Mouse (Mus musculus) macrophage (primary cell): ENCODE results near the gene Pcx. TPM values are rescaled to one million over a fixed set of nuclear protein-coding genes. Genes with fewer than 3 reads are reported as not detected.

Experiments
- H3K27ac ChIP-seq: fragments of 350-480 bp; formaldehyde crosslinking; 2 replicates; pipeline ENCODE4 v1.9.0; 2021
- H3K36me3 ChIP-seq: fragments of 350-480 bp; formaldehyde crosslinking; 2 replicates; pipeline ENCODE4 v1.9.0; 2021; ENCODE audit errors: inconsistent target
- H3K4me3 ChIP-seq: fragments of 350-480 bp; formaldehyde crosslinking; 2 replicates; pipeline ENCODE4 v1.9.0; 2021; ENCODE audit errors: inconsistent target
- H3K79me2 ChIP-seq: fragments of 350-480 bp; formaldehyde crosslinking; 2 replicates; pipeline ENCODE4 v1.9.0; 2021; ENCODE audit errors: inconsistent target
- WGBS: methylation state at CpG from one replicate; pipeline ENCODE4 v1.1.7; 2026; ENCODE audit warnings: inconsistent platforms; ENCODE audit not compliant: missing documents; 5-methylcytosine and 5-hydroxymethylcytosine counted together
- polyA plus RNA-seq: library from polyadenylated mRNA; stranded (reverse); fragments of 250-400 nt; gene quantifications from 3 replicates; pipeline ENCODE4 v1.2.4, GENCODE M21; 2018; ENCODE audit warnings: inconsistent platforms

Pcx gene
- polyA plus RNA-seq, 1 experiment from 2014 or later = 0.49 TPM

DNA sequence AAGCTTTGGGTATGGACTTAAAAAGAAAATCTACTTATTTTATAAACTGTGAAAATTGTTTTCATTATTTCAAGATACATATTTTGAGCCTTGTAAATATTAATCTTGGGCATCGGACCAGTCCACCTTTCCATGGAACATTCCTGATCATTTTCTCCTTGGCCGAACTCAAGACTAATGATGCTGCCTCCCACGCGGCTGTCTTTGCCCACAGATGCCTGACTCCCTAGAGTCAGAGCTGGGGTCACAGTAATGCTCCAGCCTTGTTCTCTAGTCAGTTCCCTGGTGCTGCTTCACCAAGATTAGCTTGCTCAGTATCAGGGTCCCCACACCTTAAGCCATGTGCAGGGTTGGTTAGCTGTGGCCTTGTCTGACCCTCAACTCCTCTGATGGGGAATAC is 95.4 kb downstream of the Pcx start:
- Histone ChIP-seq H3K79me2 (no peaks in the 10 kb centered on the region), H3K4me3 (no peak overlapping the region), H3K27ac (no peak overlapping the region), H3K36me3 (no peaks in the 10 kb centered on the region)
- WGBS = 92% methylated on average over 4 of the region's 4 CpGs

DNA sequence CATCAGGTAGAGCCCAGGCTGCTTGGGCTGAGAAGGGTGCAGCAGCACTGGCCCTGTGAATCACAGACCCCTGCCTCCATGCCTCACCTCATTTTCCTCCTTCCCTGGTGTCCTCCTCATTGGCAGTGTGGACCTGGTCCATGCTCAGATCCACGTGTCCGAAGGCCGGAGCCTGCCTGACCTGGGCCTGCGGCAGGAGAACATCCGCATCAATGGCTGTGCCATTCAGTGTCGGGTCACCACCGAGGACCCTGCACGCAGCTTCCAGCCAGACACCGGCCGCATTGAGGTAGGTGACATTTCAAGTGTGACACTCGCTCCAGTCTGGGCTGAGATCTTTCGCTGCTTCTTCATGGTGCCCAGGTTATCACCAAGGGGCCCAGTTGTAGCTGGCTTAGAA is 97.1 kb downstream of the Pcx start:
- H3K79me2 ChIP-seq = no peaks in the 10 kb centered on the region
- no peak overlapping the region for H3K27ac ChIP-seq
- H3K4me3 ChIP-seq = no peak overlapping the region
- H3K36me3 ChIP-seq = no peaks in the 10 kb centered on the region
- WGBS = 95% methylated on average over 12 of the region's 12 CpGs

DNA sequence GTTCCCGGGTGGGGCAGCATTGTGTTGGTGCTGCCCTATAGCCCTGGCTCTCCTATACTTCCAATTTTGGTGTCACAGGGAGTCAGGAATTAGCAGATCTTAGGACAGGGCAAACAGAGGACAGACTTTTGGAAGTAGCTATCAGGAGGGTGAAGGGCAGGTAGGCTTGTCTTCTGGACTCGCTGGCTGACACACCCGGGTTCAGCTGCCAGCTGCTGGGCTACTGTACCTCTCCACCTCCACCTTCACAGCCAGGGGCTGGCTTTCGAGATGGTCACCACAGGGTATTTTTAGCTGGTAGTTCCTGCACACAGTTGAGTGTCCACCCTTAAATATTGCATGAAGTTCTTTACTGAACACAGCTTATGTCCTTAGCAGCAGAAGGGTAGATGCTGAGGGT is 98.2 kb downstream of the Pcx start:
- WGBS = 92% methylated on average over 4 of the region's 4 CpGs
- no peaks in the 10 kb centered on the region for H3K36me3 ChIP-seq
- no peak overlapping the region for H3K27ac ChIP-seq
- no peak overlapping the region for H3K4me3 ChIP-seq
- H3K79me2 ChIP-seq = no peaks in the 10 kb centered on the region

DNA sequence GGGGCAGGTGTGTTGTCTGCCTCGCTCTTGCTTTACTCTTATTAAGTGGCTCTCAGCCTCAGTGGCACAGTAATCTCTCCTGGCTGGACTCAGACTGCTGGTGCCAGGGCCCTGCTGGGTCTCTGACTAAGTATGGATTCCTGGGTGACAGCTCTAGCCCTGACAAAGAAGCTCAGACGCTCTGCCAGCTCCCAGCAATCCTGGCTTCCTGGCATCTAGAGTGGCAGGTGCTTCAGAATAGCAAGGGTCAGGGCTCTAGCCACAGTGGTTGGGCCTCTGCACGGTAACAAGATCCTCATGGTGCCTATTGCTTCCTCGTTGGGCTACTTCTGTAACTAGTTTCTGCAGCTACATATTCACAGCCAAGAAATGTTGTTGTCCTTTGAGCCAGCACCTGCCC is 99.8 kb downstream of the Pcx start:
- Histone ChIP-seq H3K36me3 (no peaks in the 10 kb centered on the region), H3K4me3 (no peak overlapping the region), H3K79me2 (no peaks in the 10 kb centered on the region), H3K27ac (no peak overlapping the region)
- WGBS = 64% methylated on average over 4 of the region's 4 CpGs

DNA sequence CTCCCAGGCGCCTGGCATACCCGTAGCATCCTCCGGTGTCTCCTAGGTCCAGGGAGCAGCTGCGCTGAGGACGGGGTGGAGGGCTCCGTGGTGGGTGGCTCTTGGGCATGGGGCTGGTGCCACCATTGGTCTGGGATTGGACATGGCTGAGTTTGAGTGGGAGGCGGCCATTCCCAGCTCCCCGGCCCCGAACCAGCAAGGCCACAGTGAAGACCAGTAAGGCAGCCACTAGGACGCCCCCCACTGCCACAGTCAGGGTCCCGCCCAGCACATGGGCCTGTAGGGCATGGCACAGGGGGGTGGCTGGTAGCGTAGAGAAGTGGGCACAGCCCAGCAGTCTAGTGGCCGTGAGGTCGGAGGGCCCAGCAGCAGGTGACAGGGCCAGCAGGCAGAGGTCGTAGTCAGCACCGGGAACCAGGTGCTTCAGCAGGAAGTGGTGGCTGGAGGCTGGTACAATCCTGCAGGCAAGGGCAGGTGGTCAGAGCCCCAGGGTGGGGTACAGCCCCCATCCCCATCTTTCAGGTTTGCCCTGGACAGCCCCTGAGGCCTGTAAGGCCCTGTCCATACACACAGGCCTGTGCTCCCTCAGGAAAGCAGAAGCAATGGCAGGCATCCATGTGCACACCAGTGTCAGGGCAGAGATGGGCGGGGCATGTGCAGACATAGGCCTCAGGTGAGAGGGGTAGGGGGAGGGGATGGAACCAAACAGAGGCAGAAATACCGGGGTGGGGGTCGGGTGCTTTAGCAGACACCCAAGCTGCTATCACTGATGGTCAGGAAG is 102.1 kb downstream of the Pcx start:
- WGBS = 98% methylated on average over 19 of the region's 19 CpGs
- Histone ChIP-seq H3K4me3 (no peak overlapping the region), H3K36me3 (no peaks in the 10 kb centered on the region), H3K27ac (no peak overlapping the region), H3K79me2 (no peaks in the 10 kb centered on the region)

DNA sequence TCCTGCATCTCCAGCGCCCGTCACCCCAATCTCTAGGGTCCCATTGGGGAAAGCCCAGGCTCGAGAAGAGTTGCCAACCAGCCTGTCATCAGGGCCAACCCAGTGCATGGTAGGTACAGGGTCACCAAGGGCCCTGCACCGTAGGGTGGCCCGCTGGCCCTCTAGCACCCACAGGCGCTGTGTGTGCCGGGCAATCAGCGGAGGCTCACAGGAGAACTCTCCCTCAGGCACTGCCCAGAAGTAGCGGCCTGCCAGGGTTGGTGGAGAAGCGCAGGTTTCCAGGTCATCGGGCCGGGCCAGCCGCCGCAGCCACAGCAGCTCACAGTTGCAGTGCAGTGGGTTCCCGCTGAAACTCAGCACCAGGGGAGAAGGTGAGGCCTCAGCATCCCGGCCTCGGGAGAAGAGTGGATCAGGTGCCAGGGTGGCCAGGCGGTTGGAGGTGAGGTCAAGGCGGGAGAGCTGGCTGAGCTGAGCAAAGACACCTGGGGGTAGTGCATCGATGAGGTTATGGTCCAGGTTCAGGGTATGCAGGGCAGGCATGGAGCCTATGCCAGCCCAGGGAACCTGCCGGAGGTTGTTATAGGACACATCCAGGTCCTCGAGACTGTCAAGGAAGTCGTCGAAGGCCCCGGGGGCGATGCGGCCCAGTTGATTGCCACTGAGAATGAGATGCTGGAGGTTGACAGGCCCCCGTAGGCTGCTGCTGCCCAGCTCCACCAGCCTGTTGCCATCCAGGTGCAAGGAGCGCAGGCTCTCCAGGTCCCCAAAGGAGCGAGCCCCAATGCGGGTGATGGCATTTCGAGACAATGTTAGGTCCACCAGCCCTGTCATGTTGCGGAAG is 103.4 kb downstream of the Pcx start:
- H3K79me2 ChIP-seq = no peaks in the 10 kb centered on the region
- no peaks in the 10 kb centered on the region for H3K36me3 ChIP-seq
- H3K27ac ChIP-seq = no peak overlapping the region
- no peak overlapping the region for H3K4me3 ChIP-seq
- 92% methylated on average over 32 of the region's 33 CpGs for WGBS

DNA sequence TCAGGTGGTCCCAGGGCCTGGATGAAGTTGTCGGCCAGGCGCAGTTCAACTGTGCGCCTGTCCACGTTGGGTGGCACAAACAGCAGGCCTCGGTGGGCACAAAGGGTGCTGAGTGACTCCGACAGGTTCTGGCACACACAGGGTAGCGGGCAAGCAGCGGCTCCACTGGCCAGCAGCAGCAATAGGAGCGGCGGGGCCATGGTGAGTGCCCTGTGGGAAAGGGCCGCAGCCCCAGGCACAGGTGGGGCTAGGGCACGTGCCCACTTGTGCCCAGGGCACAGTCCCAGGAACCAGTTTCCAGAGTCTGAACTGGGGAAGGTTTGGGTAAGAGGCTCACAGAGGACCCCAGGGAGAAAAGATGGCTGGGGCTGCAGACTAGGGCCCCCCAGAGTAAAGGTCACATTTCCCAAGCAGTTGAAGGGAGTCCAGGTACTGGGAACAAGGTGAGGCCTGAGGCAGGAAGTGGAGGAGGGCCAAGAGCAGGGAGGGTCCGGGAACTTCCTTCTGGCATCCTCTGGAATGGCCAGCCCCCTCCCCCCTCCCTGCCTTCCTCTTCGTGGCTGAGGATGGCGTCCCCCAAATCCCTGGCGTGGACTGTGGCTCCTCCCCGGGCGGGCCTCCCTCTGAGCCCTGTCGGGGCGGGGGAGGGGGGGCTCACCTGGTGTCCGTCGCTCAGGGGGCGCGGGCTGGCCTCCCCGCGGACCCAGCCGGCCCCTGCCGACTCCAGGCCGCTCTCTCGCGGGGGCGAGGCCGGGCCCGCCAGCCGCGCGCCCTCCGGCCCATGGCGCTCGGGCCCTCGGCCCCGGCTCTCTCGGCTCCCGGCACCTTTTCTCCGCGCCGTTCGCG is 104.3 kb downstream of the Pcx start:
- H3K79me2 ChIP-seq = no peaks in the 10 kb centered on the region
- H3K27ac ChIP-seq = no peak overlapping the region
- H3K4me3 ChIP-seq = no peak overlapping the region
- 37% methylated on average over 30 of the region's 49 CpGs for WGBS
- H3K36me3 ChIP-seq = no peaks in the 10 kb centered on the region

DNA sequence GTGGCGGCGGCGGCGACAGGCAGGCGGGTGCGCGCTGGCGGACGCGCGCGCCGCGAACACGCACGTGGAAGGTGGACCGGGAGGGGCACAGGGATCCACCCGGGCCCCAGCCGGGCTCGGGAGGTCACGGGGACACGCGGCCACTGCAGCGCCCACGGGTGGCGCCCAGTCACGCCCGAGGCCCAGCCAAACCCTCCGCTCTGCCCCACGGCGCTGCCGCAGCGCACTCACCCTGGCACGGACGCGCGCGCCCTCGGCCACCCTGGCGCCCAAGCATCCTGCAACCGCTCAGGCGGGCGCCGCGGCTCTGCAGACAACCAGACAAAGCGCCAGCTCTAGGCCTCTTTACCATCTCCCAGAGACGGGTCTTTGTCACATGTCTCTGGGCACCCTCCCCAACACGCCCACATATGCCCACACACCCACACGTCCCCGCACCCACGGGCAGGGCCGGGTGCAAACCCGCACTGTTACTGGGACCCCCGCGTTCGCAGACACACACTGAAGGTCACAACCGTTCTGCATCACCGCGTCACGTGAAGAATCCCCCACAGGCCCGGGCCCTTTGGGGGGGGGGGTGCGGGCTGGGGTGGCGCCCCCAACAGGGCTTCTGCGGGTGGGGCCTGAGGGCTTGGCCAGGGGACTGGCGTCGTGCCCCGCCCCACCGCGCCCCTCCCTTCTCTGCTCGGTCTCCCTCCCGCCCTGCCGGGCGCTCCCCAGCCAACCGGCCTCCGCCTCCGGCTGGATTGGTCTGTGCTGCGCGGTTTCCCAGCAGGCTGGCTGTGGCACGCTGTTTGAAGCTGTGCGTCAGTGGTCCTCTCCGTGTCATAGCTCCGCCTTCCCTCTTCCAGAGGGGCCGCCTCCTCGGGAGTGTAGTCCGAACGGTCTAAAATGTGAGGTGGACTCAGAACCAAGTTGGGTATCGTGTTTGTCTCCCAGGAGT is 105.2 kb downstream of the Pcx start, which contains the start of gene Lrfn4:
Gene Lrfn4 (minus strand): TSS at position 517 of the 943 bp plus-strand sequence.
- H3K27ac ChIP-seq = no peak within 1 kb of the TSS
- no peaks in the 10 kb centered on the region for H3K79me2 ChIP-seq
- peak within 1 kb of the TSS; percentile 24; the same call in 1 of the 2 replicates for H3K4me3 ChIP-seq
- under 1% methylated on average over 66 of the region's 87 CpGs for WGBS
- no peaks in the 10 kb centered on the region for H3K36me3 ChIP-seq

DNA sequence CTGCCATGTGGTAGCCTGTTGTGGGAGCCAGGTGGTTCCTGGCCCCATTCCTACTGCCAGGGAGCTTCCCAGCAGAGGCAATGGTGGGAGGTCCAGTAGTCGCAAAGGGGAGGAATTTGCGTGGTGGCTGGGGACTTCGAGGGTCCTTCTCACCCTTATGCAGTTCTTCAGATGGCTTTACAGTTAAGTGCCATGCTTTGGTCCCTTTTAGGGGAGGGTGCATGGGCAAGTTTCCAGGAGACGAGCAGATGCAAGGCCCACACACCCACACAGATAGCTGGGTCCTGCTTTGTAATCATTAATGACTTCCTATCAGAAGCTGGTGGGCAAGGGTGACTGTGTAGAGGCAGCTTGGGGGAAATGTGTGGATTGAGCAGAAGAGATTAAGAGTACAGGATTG is 106.3 kb downstream of the Pcx start:
- Histone ChIP-seq H3K79me2 (no peaks in the 10 kb centered on the region), H3K27ac (no peak overlapping the region), H3K36me3 (no peaks in the 10 kb centered on the region), H3K4me3 (no peak overlapping the region)
- WGBS = 68% methylated on average over 4 of the region's 4 CpGs

DNA sequence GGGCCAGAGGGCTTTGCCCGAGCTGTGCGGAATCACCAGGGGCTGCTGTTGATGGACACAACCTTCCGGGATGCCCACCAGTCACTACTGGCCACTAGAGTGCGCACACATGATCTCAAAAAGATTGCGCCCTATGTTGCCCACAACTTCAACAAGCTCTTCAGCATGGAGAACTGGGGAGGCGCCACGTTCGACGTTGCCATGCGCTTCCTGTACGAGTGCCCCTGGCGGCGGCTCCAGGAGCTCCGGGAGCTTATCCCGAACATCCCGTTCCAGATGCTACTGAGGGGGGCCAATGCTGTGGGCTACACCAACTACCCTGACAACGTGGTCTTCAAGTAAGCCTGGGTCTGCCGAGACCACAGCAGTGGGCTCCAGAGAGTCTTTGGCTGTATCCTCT is 107.9 kb downstream of the Pcx start:
- H3K36me3 ChIP-seq = peaks cover 9% of the 10 kb centered on the region; the same call in 1 of the 2 replicates
- no peak overlapping the region for H3K27ac ChIP-seq
- WGBS = 58% methylated on average over 18 of the region's 18 CpGs
- no peaks in the 10 kb centered on the region for H3K79me2 ChIP-seq
- no peak overlapping the region for H3K4me3 ChIP-seq

DNA sequence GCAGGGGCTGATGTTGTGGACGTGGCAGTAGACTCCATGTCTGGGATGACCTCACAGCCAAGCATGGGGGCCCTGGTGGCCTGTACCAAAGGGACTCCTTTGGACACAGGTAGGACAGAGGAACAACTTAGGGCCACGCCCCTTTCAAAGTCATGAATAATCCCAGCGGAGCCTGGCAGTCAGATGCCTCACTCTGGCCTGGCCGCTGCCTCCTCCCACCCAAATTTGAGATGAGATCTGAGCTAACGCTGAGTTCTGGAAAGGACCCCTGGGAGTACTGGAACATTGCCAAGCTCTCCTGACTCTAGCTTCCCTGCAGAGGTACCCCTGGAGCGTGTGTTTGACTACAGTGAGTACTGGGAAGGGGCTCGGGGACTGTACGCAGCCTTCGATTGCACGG is 109.2 kb downstream of the Pcx start:
- Histone ChIP-seq H3K4me3 (no peak overlapping the region), H3K36me3 (peaks cover 15% of the 10 kb centered on the region; the same call in 1 of the 2 replicates), H3K27ac (no peak overlapping the region), H3K79me2 (peaks cover 4% of the 10 kb centered on the region; the same call in 1 of the 2 replicates)
- WGBS = 98% methylated on average over 10 of the region's 10 CpGs

DNA sequence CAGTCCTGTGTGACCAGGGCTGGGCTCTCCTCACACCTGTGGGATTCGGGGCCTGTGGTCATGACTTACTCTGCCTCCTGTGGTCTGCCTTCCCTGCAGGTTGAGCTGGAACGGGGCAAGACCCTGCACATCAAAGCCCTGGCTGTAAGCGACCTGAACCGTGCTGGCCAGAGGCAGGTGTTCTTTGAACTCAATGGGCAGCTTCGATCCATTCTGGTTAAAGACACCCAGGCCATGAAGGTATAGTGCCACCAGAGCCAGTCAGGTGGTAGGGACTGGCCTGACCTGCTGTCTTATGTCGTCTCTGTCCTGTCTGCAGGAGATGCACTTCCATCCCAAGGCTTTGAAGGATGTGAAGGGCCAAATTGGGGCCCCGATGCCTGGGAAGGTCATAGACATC is 110.4 kb downstream of the Pcx start:
- Histone ChIP-seq H3K27ac (no peak overlapping the region), H3K36me3 (peaks cover 15% of the 10 kb centered on the region; the same call in 1 of the 2 replicates), H3K79me2 (peaks cover 10% of the 10 kb centered on the region; the same call in 1 of the 2 replicates), H3K4me3 (no peak overlapping the region)
- 96% methylated on average over 7 of the region's 7 CpGs for WGBS

DNA sequence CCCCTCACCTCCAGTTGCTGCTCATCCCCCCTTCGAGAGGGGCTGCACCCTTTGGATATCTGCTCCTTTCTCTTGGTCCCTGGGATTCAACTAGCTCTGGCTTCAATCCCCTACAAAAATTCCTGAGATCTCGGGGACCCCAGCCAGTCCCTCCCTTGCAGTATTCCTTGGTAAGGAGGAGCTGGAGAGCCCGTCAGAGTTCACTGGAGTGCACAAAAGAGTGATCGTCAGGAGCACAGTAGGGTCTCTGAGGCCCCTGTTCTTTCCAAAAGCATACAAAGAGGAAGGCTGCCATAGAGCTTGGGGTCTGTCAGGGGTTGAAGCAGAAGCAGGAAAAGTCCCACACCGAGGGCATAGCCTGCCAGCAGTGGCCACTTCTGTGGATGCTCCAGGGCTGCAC is 112.5 kb downstream of the Pcx start:
- Histone ChIP-seq H3K79me2 (peaks cover 10% of the 10 kb centered on the region; the same call in 1 of the 2 replicates), H3K36me3 (peaks cover 15% of the 10 kb centered on the region; the same call in 1 of the 2 replicates), H3K4me3 (no peak overlapping the region), H3K27ac (no peak overlapping the region)
- WGBS = 95% methylated on average over 5 of the region's 5 CpGs
